Mouse (Mus musculus) adrenal gland, postnatal 25 days (tissue): ENCODE measurements around the gene Ccni. TPM values are rescaled to one million over a fixed set of nuclear protein-coding genes. Genes with fewer than 3 reads are reported as not detected.

Source experiments
- DNase-seq: peaks from one replicate; pipeline ENCODE4 v3.0.0; 2021; ENCODE audit warnings: mixed read lengths
- total RNA-seq: library from RNA; stranded (reverse); gene quantifications from 2 replicates; pipeline ENCODE4 v1.2.3, GENCODE M21; 2021

Gene Ccni
- total RNA-seq, 1 experiment from 2014 or later: 208 TPM

GRCm38 (mm10) chr5:93198232-93198631 is 8.1 kb downstream of the Ccni start:
- no peak for DNase-seq

GRCm38 (mm10) chr5:93190428-93190827 is 15.9 kb downstream of the Ccni start:
- DNase-seq: no peak

GRCm38 (mm10) chr5:93189607-93190006 is 16.7 kb downstream of the Ccni start:
- no peak for DNase-seq

DNA sequence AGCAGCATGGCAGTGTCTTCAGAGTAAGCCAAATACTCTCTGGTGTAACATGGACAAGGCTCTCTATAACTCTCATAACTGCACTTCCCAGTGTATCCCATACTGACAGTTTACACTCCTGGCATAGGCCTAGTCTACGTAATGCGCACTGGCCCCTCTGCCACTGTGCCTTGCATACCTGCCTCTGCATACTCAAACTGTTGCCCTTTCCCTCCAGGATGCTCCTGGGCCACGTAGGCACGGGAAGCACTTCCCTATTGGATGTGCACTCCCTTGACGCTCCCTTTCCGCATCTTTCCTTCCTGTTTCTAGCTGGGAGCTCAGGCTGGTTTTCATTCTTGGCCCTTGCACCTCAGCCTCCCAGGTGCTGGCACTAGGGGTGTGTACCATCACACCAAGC is 21.7 kb downstream of the Ccni start:
- DNase-seq: no peak

- no peak for DNase-seq
These were observed 23.0 kb downstream of the Ccni start for GRCm38 (mm10) chr5:93183311-93183710.

DNA sequence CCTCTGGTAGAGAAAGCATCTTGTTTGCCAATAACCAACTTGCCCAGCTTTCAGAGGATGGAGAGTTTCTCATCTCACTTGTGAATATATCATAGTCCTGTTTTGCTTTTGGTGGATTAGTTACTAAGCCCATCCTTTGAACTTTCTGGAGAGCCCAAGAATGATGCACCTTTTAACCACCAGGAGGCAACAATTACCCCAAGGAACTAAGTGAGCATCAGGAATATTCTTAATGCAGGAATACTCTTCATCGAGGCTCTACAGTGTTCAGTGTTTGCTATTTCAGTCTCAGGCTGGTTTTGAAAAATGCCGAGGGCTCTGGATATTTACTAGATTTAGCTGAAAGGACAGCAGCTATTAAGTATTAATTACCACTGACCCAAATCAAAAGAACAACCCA is 26.0 kb downstream of the Ccni start:
- DNase-seq: no peak

- no peak for DNase-seq
These were observed 27.7 kb downstream of the Ccni start for GRCm38 (mm10) chr5:93178616-93179015.

DNA sequence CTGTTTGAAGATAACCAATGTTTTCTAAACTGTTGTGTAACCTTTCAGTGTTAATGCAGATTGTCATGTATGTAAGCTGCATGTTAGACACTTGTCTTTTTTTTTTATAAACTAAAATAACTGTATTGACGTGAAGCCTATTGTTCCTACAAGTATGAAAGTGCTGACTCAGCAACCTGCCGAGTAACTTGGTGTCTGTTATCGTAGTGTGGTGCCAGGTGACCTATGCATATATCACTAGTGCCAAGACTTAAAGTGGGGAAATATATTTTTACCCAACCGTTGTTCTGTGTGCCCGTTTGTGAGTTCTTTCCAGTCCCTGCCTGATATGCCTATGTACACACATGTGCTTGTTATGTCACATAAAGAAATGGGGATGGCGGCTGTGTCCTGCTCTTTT is 31.6 kb downstream of the Ccni start:
- DNase-seq: no peak

DNA sequence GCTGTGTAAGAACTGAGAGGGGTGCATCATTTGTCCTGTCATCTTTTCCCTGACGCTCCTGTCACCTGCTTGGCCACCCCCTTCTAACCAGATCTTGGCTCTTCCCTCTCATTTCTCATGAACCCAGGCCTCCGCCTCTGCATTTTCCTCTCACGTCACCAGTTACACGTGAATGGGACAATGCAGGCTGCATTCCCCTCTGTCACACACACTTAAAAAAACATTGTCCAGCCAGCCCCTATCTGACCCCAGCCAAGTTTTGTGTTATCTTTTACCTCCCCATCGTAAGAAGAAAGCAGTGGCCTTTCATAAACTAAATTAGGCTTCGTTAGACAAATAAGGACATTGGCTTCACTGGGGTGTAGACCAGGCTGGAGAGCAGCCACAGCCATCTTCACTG is 33.8 kb downstream of the Ccni start:
- no peak for DNase-seq

- no peak for DNase-seq
These were observed 34.9 kb downstream of the Ccni start for GRCm38 (mm10) chr5:93171420-93171819.

- no peak for DNase-seq
These were observed 37.6 kb downstream of the Ccni start for GRCm38 (mm10) chr5:93168654-93169053.

- DNase-seq: no peak
These were observed 38.3 kb downstream of the Ccni start for GRCm38 (mm10) chr5:93167919-93168516.

DNA sequence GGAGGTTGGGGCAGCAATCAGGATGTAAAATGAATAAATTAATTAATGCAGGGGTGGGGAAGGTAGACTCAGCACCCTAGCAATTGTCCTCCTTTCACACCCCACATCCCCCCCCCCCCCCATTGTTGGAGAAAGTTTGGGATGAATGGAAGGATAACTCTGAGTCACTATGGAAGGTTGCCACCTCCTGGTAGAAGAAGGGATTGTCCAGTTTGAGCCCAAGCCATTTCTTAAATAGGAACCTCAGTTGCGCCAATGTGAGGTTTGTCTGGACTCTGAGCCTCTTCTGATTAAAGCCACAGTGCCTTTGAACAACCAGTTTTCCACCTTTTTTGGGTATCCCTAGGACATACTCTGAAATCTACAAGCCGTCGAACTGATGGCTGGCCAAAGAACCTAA is 42.8 kb downstream of the Ccni start:
- DNase-seq: peak; percentile 25

DNA sequence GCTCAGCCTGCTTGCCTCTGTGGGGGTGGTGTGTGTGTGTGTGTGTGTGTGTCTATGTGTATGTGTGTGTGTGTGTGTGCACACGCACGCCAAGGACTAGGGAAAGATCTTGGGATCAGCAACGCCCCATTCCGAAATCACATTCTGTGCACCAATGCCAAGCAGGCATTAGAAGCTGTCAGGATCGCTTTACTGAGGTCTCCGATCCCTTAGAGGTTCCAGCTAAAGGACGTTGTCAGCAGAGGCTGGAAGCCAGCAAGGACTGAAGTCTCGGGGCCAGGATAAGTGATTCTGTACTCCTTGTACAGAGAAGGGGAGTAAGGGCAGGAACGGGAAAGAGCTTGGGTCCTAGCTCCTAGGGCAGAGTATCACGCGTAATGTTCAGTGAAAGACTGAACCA is 51.9 kb downstream of the Ccni start:
- no peak for DNase-seq

GRCm38 (mm10) chr5:93152451-93152850 is 53.8 kb downstream of the Ccni start:
- no peak for DNase-seq

DNA sequence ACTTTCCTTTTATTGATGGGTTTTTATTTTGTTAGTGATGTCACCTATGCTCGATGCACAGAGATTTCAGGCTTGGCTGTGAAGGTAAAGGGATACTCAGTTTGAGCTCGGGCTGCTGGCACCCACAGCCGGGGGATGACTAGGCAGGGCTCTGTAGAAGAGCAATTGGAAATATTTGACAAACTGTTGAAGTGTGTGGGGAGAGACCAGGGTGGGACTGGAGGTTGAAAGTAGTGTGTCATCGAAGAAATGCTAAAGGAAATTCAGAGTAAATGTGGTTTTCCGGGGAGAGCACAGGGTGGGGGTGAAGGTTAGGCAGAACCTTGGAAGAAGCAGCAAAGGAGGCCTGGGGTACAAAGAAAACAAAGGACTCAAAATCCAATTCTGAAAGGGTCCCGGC is 54.3 kb downstream of the Ccni start:
- no peak for DNase-seq

DNA sequence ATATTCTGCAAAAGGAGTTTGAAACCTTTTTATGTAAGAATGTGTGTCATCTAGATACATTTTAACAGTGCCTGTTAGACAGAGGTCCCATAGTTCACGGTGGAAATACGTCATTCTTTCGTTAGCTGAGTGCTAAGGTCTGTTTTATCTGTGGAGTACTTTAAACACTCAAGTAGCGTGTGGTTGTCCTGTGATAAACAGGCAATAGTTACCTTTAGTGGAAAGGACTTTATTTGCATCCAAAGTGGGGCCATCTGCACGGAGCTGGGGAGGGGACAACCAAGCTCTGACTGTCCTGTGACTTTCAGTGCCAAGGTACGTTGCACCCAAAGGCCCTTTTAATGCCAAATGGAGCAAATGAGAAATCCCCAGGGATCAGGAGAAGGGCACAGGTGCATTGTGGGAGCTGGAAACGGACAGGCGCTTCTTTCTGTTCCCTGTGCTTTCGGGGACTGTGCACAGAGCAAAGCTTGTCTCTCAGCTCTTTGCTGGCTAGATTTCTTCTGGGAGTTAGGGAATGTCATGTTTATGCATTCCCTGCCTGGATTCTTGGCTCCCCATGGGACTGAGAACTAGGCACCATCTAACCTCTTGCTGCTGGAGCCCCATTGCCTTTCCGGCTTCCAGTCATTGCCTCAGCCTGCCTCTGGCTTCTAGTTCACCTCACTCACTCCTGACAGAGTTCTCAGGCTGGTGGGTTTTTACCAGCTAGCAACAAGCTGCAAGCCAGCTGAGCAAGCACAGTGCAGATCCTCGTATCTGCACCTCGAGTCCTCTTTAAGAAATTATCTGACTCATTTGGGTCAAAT is 56.1 kb downstream of the Ccni start:
- DNase-seq: no peak

GRCm38 (mm10) chr5:93145504-93145903 is 60.8 kb downstream of the Ccni start:
- no peak for DNase-seq

DNA sequence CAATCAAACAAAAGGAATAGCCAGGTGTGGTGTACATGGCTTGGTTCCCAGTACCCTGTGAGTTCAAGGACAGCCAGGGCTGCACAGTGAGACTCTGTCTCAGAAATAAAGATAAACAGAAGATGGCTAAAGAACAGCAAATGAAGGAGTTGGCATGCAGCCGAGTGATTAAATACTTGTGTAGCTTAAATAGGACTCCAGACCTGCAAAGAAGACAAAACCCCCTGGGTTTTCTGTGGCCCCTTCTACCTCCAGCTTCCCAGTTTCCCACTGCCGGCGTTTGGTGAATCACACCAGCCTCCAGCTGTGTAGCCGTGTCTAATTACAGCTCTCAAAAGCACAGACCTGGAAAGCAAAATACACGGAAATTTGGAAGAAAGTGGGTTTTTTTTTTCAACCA is 61.4 kb downstream of the Ccni start:
- DNase-seq: peak; percentile 42

DNA sequence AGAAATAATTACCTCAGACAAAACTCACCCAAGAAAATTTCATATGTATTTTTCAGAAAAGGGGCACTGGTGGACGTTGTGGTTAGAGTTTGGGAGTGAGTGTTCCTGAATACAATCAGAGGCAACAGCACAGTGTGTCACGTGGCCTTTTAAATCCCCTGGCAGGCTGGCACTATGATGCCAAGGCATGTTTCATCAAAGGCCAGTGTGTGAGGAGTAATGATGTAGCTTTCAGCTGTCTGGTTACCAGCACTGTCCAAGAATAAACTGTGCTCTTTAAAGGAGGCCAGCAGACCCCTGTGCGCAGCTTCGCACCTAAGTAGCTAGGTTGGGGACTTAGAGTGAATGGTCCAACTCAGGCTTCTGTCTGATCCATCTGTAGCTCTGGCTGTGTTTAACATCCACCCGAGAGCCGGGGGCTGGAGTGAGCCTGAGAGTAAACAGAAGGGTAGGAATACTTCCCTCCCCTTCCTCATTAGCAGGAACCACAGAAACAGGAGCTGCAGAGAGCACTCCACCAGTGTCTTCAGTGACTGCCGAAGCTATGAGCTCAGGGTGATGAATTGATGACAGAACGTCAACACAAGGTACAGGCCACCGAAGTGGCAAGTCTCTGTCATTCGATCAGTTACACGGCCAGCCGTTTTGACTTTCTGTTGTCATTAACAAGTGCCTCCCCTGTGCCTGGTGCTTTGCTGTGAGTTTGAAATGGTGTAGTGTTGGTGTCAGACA is 62.8 kb downstream of the Ccni start:
- no peak for DNase-seq

- no peak for DNase-seq
These were observed 65.5 kb downstream of the Ccni start for GRCm38 (mm10) chr5:93140747-93141146.

- no peak for DNase-seq
These were observed 66.9 kb downstream of the Ccni start for GRCm38 (mm10) chr5:93139350-93139749.

DNA sequence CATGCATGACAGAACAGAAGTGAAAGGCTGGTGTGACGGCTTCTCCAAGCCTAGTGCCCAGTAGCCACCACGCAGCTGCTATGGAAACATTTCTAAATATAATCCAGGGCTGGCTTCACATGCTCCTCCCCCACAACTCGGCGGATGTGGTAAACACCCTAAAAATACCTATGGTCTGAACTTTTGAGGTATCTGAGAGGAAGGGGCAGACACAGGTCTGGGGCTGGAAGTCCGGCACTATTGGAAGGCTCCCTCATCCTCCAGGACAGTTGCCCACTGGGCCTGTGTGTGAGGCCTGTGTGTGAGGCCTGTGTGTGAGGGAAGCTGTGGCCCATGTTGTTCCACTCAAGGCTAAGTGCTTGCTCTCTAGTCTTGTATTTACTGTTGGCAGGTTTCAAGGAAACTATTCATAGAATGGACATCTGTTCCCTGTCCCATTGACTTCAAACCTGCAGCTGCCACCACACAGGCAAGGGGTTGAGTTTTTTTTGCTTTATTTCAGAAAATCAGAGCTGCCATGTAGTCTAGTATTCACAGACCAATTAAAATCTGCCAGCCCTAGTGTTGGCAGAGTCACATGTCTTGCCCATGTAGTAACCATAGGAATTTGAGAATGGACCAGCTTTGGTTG is 69.2 kb downstream of the Ccni start:
- no peak for DNase-seq
